Mouse (Mus musculus): ENCODE measurements around the gene Actl7a.

The Actl7a gene

GRCm38 (mm10) chr4:56767861-56768284 lies 24.7 kb downstream of the Actl7a start:
- DNase-seq = no peak

- DNase-seq = no peak
Measured at GRCm38 (mm10) chr4:56768913-56769312, 25.7 kb downstream of the Actl7a start.

- DNase-seq = no peak
Measured at GRCm38 (mm10) chr4:56771065-56771464, 27.9 kb downstream of the Actl7a start.

- peak; percentile 45 for DNase-seq
Measured at GRCm38 (mm10) chr4:56791373-56791772, 48.2 kb downstream of the Actl7a start.
